Mouse (Mus musculus): ENCODE data around the gene 4933405L10Rik. TPM values are rescaled to one million over a fixed set of nuclear protein-coding genes. Genes with fewer than 3 reads are reported as not detected.

Gene 4933405L10Rik
- total RNA-seq, 2 experiments from 2014 or later: not detected

GRCm38 (mm10) chr8:105750606-105751005, 43.2 kb downstream of the 4933405L10Rik start:
- peak; percentile 56 for ATAC-seq (replicated peaks; ENCODE audit: poor library complexity, severe bottlenecking)

GRCm38 (mm10) chr8:105753916-105754315, 46.5 kb downstream of the 4933405L10Rik start:
- ATAC-seq (replicated peaks; ENCODE audit: poor library complexity, severe bottlenecking): no peak

GRCm38 (mm10) chr8:105754688-105755087, 47.2 kb downstream of the 4933405L10Rik start:
- ATAC-seq (replicated peaks; ENCODE audit: poor library complexity, severe bottlenecking): no peak

GRCm38 (mm10) chr8:105757796-105758276, 50.4 kb downstream of the 4933405L10Rik start:
- no peak for ATAC-seq (replicated peaks; ENCODE audit: poor library complexity, severe bottlenecking)

GRCm38 (mm10) chr8:105758277-105759108, 51.0 kb downstream of the 4933405L10Rik start, which contains the start of gene Gfod2:
Gfod2 (minus strand) TSS chr8:105758664.
- ATAC-seq (replicated peaks; ENCODE audit: poor library complexity, severe bottlenecking): peak; percentile 100

Other genes with a start within 250 kb of the 4933405L10Rik start
- gene Tppp3, start 236.1 kb upstream of the 4933405L10Rik start, total RNA-seq (2014; fragmentation: Nextera tagmentation): not detected in 2 replicates
- not detected in 2 replicates for gene Tppp3, start 236.1 kb upstream of the 4933405L10Rik start, total RNA-seq (2017)
- 1.8 and 10.4 TPM in 2 replicates for gene Zdhhc1, start 210.8 kb upstream of the 4933405L10Rik start, total RNA-seq (2014; fragmentation: Nextera tagmentation)
- gene Zdhhc1, start 210.8 kb upstream of the 4933405L10Rik start, total RNA-seq (2017): 3.6 and 4.6 TPM in 2 replicates
- gene Hsd11b2, start 188.9 kb upstream of the 4933405L10Rik start, total RNA-seq (2014; fragmentation: Nextera tagmentation): not detected in 2 replicates
- not detected in 2 replicates for gene Hsd11b2, start 188.9 kb upstream of the 4933405L10Rik start, total RNA-seq (2017)
- 112 and 132 TPM in 2 replicates for gene Atp6v0d1, start 141.6 kb upstream of the 4933405L10Rik start, total RNA-seq (2014; fragmentation: Nextera tagmentation)
- 47.1 and 47.3 TPM in 2 replicates for gene Atp6v0d1, start 141.6 kb upstream of the 4933405L10Rik start, total RNA-seq (2017)
- gene Ripor1, start 102.4 kb upstream of the 4933405L10Rik start, total RNA-seq (2014; fragmentation: Nextera tagmentation): 55.3 and 92.8 TPM in 2 replicates
- gene Ripor1, start 102.4 kb upstream of the 4933405L10Rik start, total RNA-seq (2017): 5.4 and 10.1 TPM in 2 replicates
- 104 and 105 TPM in 2 replicates for gene Ctcf, start 71.1 kb upstream of the 4933405L10Rik start, total RNA-seq (2014; fragmentation: Nextera tagmentation)
- gene Ctcf, start 71.1 kb upstream of the 4933405L10Rik start, total RNA-seq (2017): 84.1 and 107 TPM in 2 replicates
- not detected in 2 replicates for gene Agrp, start 70.3 kb upstream of the 4933405L10Rik start, total RNA-seq (2014; fragmentation: Nextera tagmentation)
- not detected in 2 replicates for gene Agrp, start 70.3 kb upstream of the 4933405L10Rik start, total RNA-seq (2017)
- 3.4 and 6.3 TPM in 2 replicates for gene Carmil2, start 21.4 kb upstream of the 4933405L10Rik start, total RNA-seq (2014; fragmentation: Nextera tagmentation)
- 0.86 and 2.1 TPM in 2 replicates for gene Carmil2, start 21.4 kb upstream of the 4933405L10Rik start, total RNA-seq (2017)
- 52.2 and 56.5 TPM in 2 replicates for gene Acd, start 6.6 kb upstream of the 4933405L10Rik start, total RNA-seq (2014; fragmentation: Nextera tagmentation)
- gene Acd, start 6.6 kb upstream of the 4933405L10Rik start, total RNA-seq (2017): 22.4 and 33.3 TPM in 2 replicates
- gene Pard6a, start 6.5 kb upstream of the 4933405L10Rik start, total RNA-seq (2014; fragmentation: Nextera tagmentation): 7.0 and 13.9 TPM in 2 replicates
- 5.9 and 13.3 TPM in 2 replicates for gene Pard6a, start 6.5 kb upstream of the 4933405L10Rik start, total RNA-seq (2017)
- 20.0 and 35.2 TPM in 2 replicates for gene Enkd1, start 555 bp downstream of the 4933405L10Rik start, total RNA-seq (2014; fragmentation: Nextera tagmentation)
- gene Enkd1, start 555 bp downstream of the 4933405L10Rik start, total RNA-seq (2017): 14.5 and 16.2 TPM in 2 replicates
- 1.7 TPM in 1 of 2 replicates, not detected in the other for gene Gfod2, start 51.0 kb downstream of the 4933405L10Rik start, total RNA-seq (2014; fragmentation: Nextera tagmentation)
- 3.4 and 4.6 TPM in 2 replicates for gene Gfod2, start 51.0 kb downstream of the 4933405L10Rik start, total RNA-seq (2017)
- 12.9 and 16.7 TPM in 2 replicates for gene Ranbp10, start 119.7 kb downstream of the 4933405L10Rik start, total RNA-seq (2014; fragmentation: Nextera tagmentation)
- gene Ranbp10, start 119.7 kb downstream of the 4933405L10Rik start, total RNA-seq (2017): 7.2 and 8.3 TPM in 2 replicates
- not detected in 2 replicates for gene Tsnaxip1, start 120.1 kb downstream of the 4933405L10Rik start, total RNA-seq (2014; fragmentation: Nextera tagmentation)
- not detected in 2 replicates for gene Tsnaxip1, start 120.1 kb downstream of the 4933405L10Rik start, total RNA-seq (2017)
- gene Cenpt, start 145.6 kb downstream of the 4933405L10Rik start, total RNA-seq (2014; fragmentation: Nextera tagmentation): 21.4 and 22.0 TPM in 2 replicates
- 9.9 and 10.0 TPM in 2 replicates for gene Cenpt, start 145.6 kb downstream of the 4933405L10Rik start, total RNA-seq (2017)
- gene Thap11, start 147.5 kb downstream of the 4933405L10Rik start, total RNA-seq (2014; fragmentation: Nextera tagmentation): 20.4 and 30.1 TPM in 2 replicates
- gene Thap11, start 147.5 kb downstream of the 4933405L10Rik start, total RNA-seq (2017): 29.9 and 36.8 TPM in 2 replicates
- gene Nutf2, start 152.9 kb downstream of the 4933405L10Rik start, total RNA-seq (2014; fragmentation: Nextera tagmentation): 158 and 185 TPM in 2 replicates
- 59.3 and 120 TPM in 2 replicates for gene Nutf2, start 152.9 kb downstream of the 4933405L10Rik start, total RNA-seq (2017)
- gene Edc4, start 173.2 kb downstream of the 4933405L10Rik start, total RNA-seq (2014; fragmentation: Nextera tagmentation): 26.7 and 29.3 TPM in 2 replicates
- gene Edc4, start 173.2 kb downstream of the 4933405L10Rik start, total RNA-seq (2017): 26.4 and 42.3 TPM in 2 replicates
- 0.90 TPM in 1 of 2 replicates, not detected in the other for gene Nrn1l, start 185.9 kb downstream of the 4933405L10Rik start, total RNA-seq (2014; fragmentation: Nextera tagmentation)
- not detected in 2 replicates for gene Nrn1l, start 185.9 kb downstream of the 4933405L10Rik start, total RNA-seq (2017)
- gene Pskh1, start 192.8 kb downstream of the 4933405L10Rik start, total RNA-seq (2014; fragmentation: Nextera tagmentation): 18.0 and 28.1 TPM in 2 replicates
- gene Pskh1, start 192.8 kb downstream of the 4933405L10Rik start, total RNA-seq (2017): 19.7 and 20.6 TPM in 2 replicates
- gene Ctrl, start 226.2 kb downstream of the 4933405L10Rik start, total RNA-seq (2014; fragmentation: Nextera tagmentation): 2.9 and 5.5 TPM in 2 replicates
- gene Ctrl, start 226.2 kb downstream of the 4933405L10Rik start, total RNA-seq (2017): 2.7 TPM in 1 of 2 replicates, not detected in the other
- gene Psmb10, start 230.8 kb downstream of the 4933405L10Rik start, total RNA-seq (2014; fragmentation: Nextera tagmentation): 176 and 220 TPM in 2 replicates
- gene Psmb10, start 230.8 kb downstream of the 4933405L10Rik start, total RNA-seq (2017): 71.7 and 92.7 TPM in 2 replicates
- not detected in 2 replicates for gene Lcat, start 235.7 kb downstream of the 4933405L10Rik start, total RNA-seq (2014; fragmentation: Nextera tagmentation)
- gene Lcat, start 235.7 kb downstream of the 4933405L10Rik start, total RNA-seq (2017): not detected in 2 replicates

Measured in granulocyte monocyte progenitor cell, adult 5-6 weeks (primary cell).